Comparison of ENCODE assay signal across 8 mouse cellular contexts in the genomic region with DNA sequence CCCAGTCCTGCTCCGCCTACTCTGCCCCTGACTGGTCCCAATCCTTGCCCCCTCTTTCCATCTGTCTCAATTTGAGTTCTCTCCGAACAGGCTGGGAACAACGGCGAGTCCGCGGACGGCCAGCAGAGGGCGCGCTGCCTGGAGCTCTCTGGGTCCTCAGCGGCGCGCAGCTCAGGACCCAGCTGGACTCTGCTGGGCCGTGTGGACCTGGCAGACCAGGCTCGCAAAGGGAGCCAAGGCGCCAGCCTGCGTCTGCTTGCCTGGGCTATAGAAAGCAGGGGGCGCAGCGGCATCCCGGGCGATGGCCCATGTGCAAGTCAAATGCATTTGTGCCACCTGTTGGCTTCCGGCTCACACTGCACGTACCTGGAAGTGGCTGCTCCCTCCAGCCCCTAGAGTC.
DNase-seq lines count a peak whose midpoint lies in the region; TF ChIP-seq lines count a peak whose summit lies in the region.

No protein-coding gene starts in this region.

- H3K9me3 ChIP-seq in ES-E14 (ENCODE audit: control insufficient read depth, insufficient read depth, low read depth, low read length) = no peaks in the 10 kb centered on the region

- H3K27ac ChIP-seq in ES-E14 (ENCODE audit: insufficient read depth, low read depth, low read length, poor library complexity, severe bottlenecking) = no peak overlapping the region
- no peak overlapping the region for H3K27ac ChIP-seq in cerebellum, adult 2 months (ENCODE audit: insufficient read depth, low read length)

- DNase-seq in ES-E14 (ENCODE audit: low read depth, low spot score) = peak; percentile 61
- DNase-seq in cerebellum, adult 2 months = peak; percentile 72 to 77
- DNase-seq in forelimb bud, embryonic 11.5 days (ENCODE audit: low read depth, low spot score) = peak; percentile 85
- peak; percentile 73 to 81 for DNase-seq in heart, postnatal 36 days
- peak; percentile 58 to 76 for DNase-seq in layer of hippocampus, adult 18-20 months (ENCODE audit: low spot score in 2 of 2)
- peak; percentile 50 to 71 for DNase-seq in lung, adult 18-20 months
- DNase-seq in ovary, postnatal 10 days (ENCODE audit: low spot score) = peak; percentile 70
- DNase-seq in thymus, postnatal 36 days = peak; percentile 29 to 33

- no peak overlapping the region for H3K9ac ChIP-seq in ES-E14 (ENCODE audit: insufficient read depth, low read depth, low read length, poor library complexity, severe bottlenecking)

- 1% methylated on average over 22 of the region's 22 CpGs for WGBS in cerebellum, adult 2 months

- no peak for TF ChIP-seq POLR2A in cerebellum, adult 2 months (IDR thresholded peaks at IDR 0.05; ENCODE audit: borderline replicate concordance, insufficient read depth, low read length)

- peak overlapping the region; percentile 48 to 76 for H3K4me3 ChIP-seq in ES-E14 (ENCODE audit: insufficient read depth in 1 of 2, low read depth in 1 of 2, low read length in 2 of 2, poor library complexity in 1 of 2, severe bottlenecking in 1 of 2)
- H3K4me3 ChIP-seq in cerebellum, adult 2 months (replicated peaks; ENCODE audit: insufficient read depth, low read depth, low read length) = no peak overlapping the region

- H3K36me3 ChIP-seq in ES-E14 (ENCODE audit: control insufficient read depth, insufficient read depth, low read length, poor library complexity, severe bottlenecking) = no peaks in the 10 kb centered on the region

- in situ Hi-C loops in ES-E14 (cut with MboI; ENCODE audit: low sequenced_read_pairs in 2 of 2, unreplicated experiment in 2 of 2) = no loop called here

- H3K27me3 ChIP-seq in cerebellum, adult 2 months (ENCODE audit: control insufficient read depth, insufficient read depth, low read length) = peaks cover 1% of the 10 kb centered on the region; the same call in 1 of the 2 replicates

- peak; percentile 74 for TF ChIP-seq CTCF in cerebellum, adult 2 months (IDR thresholded peaks at IDR 0.05; ENCODE audit: borderline replicate concordance, insufficient read depth, low read depth, low read length)

- intact Hi-C loops in heart, postnatal 36 days (cut with DNase I) = loop anchor here (1.0 to 5.0 kb wide), 4 partner anchors 101 to 247 kb away; partner anchors contain the start of gene Irx4

- no peaks in the 10 kb centered on the region; a peak in 1 of 4 replicates for H3K4me1 ChIP-seq in ES-E14 (ENCODE audit: control insufficient read depth in 2 of 2, insufficient read depth in 2 of 2, low read length in 2 of 2, poor library complexity in 1 of 2)
- H3K4me1 ChIP-seq in cerebellum, adult 2 months (ENCODE audit: control insufficient read depth, insufficient read depth, low read length) = peaks cover 5% of the 10 kb centered on the region; the same call in 1 of the 2 replicates

TF ChIP-seq in ES-E14, 5 proteins besides CTCF, POLR2A, EP300 and RAD21:
- TF ChIP-seq MAFK (IDR thresholded peaks at IDR 0.05; ENCODE audit: insufficient read depth, low read depth, low read length) = no peak
- TF ChIP-seq ZC3H11A (IDR thresholded peaks at IDR 0.05; ENCODE audit: borderline replicate concordance, low read depth, low read length) = peak; percentile 27; the same call in 1 of the 2 replicates

Comparison
In these comparisons a context has a peak if more than half of its experiments do, and no peak if none do; other contexts are left out.
1. DNase-seq: peak in every context shown above with its lines; median percentile 85 in forelimb bud, embryonic 11.5 days; 77 in heart, postnatal 36 days; 74 in cerebellum, adult 2 months; 70 in ovary, postnatal 10 days; 67 in layer of hippocampus, adult 18-20 months; 61 in ES-E14; 60 in lung, adult 18-20 months; 31 in thymus, postnatal 36 days.